Mouse (Mus musculus) limb, embryonic 10.5 days (tissue): ENCODE data around the gene Pdgfd. TPM values are rescaled to one million over a fixed set of nuclear protein-coding genes. Genes with fewer than 3 reads are reported as not detected.

ENCODE experiments used
- DNase-seq: peaks from one replicate; pipeline ENCODE4 v3.0.0-alpha.2; 2017; ENCODE audit warnings: low spot score
- H3K27ac ChIP-seq: fragments of 300-500 bp; sonication (generic); 2 replicates; pipeline ENCODE4 v1.5.1; 2016; ENCODE audit warnings: mild to moderate bottlenecking
- H3K27me3 ChIP-seq: fragments of 300-500 bp; sonication (generic); 2 replicates; pipeline ENCODE4 v1.6.1; 2016; ENCODE audit warnings: low read depth, mild to moderate bottlenecking; ENCODE audit not compliant: poor library complexity, severe bottlenecking
- H3K36me3 ChIP-seq: fragments of 300-500 bp; sonication (generic); 2 replicates; pipeline ENCODE4 v1.6.1; 2016; ENCODE audit warnings: mild to moderate bottlenecking, moderate library complexity
- H3K4me1 ChIP-seq: fragments of 300-500 bp; sonication (generic); 2 replicates; pipeline ENCODE4 v1.6.1; 2016
- H3K4me3 ChIP-seq: fragments of 300-500 bp; sonication (generic); 2 replicates; pipeline ENCODE4 v1.5.1; 2016; ENCODE audit warnings: mild to moderate bottlenecking, moderate library complexity
- H3K9me3 ChIP-seq: fragments of 300-500 bp; sonication (generic); replicated peaks from 2 replicates; pipeline ENCODE4 v1.6.1; 2016; ENCODE audit warnings: mild to moderate bottlenecking
- WGBS: fragments of 180-500 bp; shearing (Covaris S2); methylation state at CpG from one replicate; pipeline ENCODE4 v1.1.7; 2016; 5-methylcytosine and 5-hydroxymethylcytosine counted together
- polyA plus RNA-seq: library from polyadenylated mRNA; unstranded; fragments of >200 nt; fragmentation: Nextera tagmentation; extraction: Ambion mirVana; gene quantifications from 2 replicates; pipeline ENCODE4 v1.2.1, GENCODE M21; 2016

Pdgfd gene
- polyA plus RNA-seq, 1 experiment from 2014 or later: 3.2 TPM

- no peaks in the 10 kb centered on the region for H3K9me3 ChIP-seq
- H3K4me1 ChIP-seq: no peaks in the 10 kb centered on the region
- no peaks in the 10 kb centered on the region for H3K27me3 ChIP-seq
- no peak overlapping the region for H3K27ac ChIP-seq
- no peak overlapping the region for H3K4me3 ChIP-seq
- no peaks in the 10 kb centered on the region for H3K36me3 ChIP-seq
- no peak for DNase-seq
These were observed 88.7 kb downstream of the Pdgfd start for GRCm38 (mm10) chr9:6257072-6257471.

GRCm38 (mm10) chr9:6264820-6265219 is 96.4 kb downstream of the Pdgfd start:
- Histone ChIP-seq H3K4me1 (no peaks in the 10 kb centered on the region), H3K4me3 (no peak overlapping the region), H3K27ac (no peak overlapping the region), H3K9me3 (no peaks in the 10 kb centered on the region), H3K36me3 (no peaks in the 10 kb centered on the region), H3K27me3 (no peaks in the 10 kb centered on the region)
- WGBS: 81% methylated on average over 2 of the region's 2 CpGs
- DNase-seq: no peak

DNA sequence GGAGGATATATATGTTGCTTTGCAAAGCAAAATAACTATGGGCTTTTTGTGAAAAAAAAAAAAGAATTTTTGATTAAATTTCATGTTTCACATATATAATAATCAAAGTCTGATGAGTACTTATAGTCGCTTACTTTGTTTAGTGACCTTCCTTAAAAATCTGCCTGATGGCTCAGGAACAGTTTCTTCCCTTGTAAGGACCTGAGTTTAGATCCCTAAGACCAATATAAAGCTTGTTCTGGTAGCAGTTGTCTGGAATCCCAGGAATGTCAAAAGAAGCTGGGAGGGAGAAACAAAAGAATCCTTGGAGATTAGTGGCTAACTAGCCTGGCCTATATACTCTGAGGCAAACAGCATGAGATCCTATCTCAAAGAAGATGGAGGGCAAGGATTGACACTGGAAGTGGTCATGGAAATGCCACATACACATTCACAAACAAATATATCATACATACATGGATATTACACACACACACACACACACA is 101.5 kb downstream of the Pdgfd start, which contains the start of gene Ddi1:
Ddi1 (minus strand) TSS at position 51 of the 485 bp plus-strand sequence.
- H3K4me1 ChIP-seq: no peaks in the 10 kb centered on the region
- WGBS: 79% methylated on average over 1 of the region's 1 CpGs
- no peaks in the 10 kb centered on the region for H3K9me3 ChIP-seq
- H3K36me3 ChIP-seq: no peaks in the 10 kb centered on the region
- no peaks in the 10 kb centered on the region for H3K27me3 ChIP-seq
- DNase-seq: no peak
- H3K27ac ChIP-seq: no peak within 1 kb of the TSS
- H3K4me3 ChIP-seq: no peak within 1 kb of the TSS

DNA sequence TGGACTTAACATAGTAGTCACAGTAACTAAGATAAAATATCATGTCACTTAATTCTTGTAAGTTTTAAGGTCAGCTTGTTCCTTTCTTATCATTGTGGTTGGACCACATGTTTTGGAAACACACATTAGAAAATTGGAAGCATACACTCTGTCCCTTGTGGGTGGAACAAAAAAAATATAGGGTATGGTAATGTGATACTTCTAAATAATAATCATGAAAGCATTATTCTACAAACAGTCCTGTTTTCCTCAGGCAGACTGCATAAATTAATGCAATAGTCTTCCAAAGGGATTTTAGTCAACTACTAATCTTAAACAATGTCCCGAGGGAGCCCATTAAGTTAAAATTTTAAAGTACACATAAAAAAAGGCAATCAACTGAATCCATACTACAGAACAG is 108.0 kb downstream of the Pdgfd start:
- no peaks in the 10 kb centered on the region for H3K36me3 ChIP-seq
- 81% methylated on average over 1 of the region's 1 CpGs for WGBS
- H3K4me1 ChIP-seq: no peaks in the 10 kb centered on the region
- H3K9me3 ChIP-seq: no peaks in the 10 kb centered on the region
- no peak overlapping the region for H3K4me3 ChIP-seq
- H3K27ac ChIP-seq: no peak overlapping the region
- no peak for DNase-seq
- H3K27me3 ChIP-seq: no peaks in the 10 kb centered on the region

- no peak overlapping the region for H3K4me3 ChIP-seq
- no peaks in the 10 kb centered on the region for H3K36me3 ChIP-seq
- H3K27me3 ChIP-seq: no peaks in the 10 kb centered on the region
- no peak for DNase-seq
- no peaks in the 10 kb centered on the region for H3K4me1 ChIP-seq
- no peak overlapping the region for H3K27ac ChIP-seq
- H3K9me3 ChIP-seq: no peaks in the 10 kb centered on the region
These were observed 109.1 kb downstream of the Pdgfd start for GRCm38 (mm10) chr9:6277526-6277925.

DNA sequence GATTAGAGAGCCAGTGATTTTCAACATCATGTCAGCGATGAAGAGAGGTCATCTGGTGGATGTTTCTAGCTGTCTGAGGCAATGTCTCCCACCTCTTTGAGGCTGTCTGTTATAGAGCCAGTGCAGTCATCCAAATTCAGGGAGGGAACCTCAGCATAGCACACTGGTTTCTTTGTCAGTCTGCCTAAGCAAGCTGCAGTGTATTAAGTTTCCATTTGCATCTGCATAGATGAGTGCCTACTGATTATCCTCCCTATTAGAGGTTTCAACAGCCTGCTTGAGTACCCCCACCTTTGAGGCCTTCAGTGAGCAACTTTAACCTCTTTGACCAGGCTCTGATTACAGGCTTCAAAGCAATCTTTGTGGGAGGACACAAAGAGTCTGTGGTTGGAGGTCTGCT is 118.4 kb downstream of the Pdgfd start:
- no peak for DNase-seq
- Histone ChIP-seq H3K27ac (no peak overlapping the region), H3K4me1 (no peaks in the 10 kb centered on the region), H3K36me3 (no peaks in the 10 kb centered on the region), H3K9me3 (no peaks in the 10 kb centered on the region), H3K4me3 (no peak overlapping the region), H3K27me3 (no peaks in the 10 kb centered on the region)
- 57% methylated on average over 1 of the region's 1 CpGs for WGBS

DNA sequence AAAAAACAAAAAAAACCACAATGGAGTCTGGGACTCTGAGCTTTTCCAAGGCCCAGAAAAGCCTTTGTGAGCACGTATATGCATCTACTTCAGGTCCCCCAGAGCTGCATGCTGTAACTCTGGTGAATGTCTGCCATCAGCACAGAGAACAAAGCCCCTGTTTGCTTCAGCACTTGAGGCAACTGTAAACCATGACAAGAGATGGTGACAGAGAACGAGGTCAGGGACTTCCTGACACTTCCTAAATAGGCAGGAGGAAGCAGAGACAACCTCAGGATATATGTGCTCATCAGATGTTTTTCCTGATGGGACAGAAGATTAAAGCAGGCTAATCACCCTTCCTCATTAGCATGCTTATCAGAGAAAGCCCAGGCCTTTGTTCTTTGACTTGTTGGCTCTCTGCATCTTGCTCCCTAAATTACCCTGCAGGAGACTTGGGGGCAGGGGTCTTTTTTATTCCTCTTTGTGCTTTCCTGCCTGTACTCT is 120.9 kb downstream of the Pdgfd start:
- Histone ChIP-seq H3K4me3 (no peak overlapping the region), H3K36me3 (no peaks in the 10 kb centered on the region), H3K27me3 (no peaks in the 10 kb centered on the region), H3K27ac (no peak overlapping the region), H3K4me1 (no peaks in the 10 kb centered on the region), H3K9me3 (no peaks in the 10 kb centered on the region)
- DNase-seq: no peak
- 4% methylated on average over 2 of the region's 2 CpGs for WGBS

GRCm38 (mm10) chr9:6298547-6298946 is 130.2 kb downstream of the Pdgfd start:
- Histone ChIP-seq H3K4me3 (no peak overlapping the region), H3K4me1 (no peaks in the 10 kb centered on the region), H3K27me3 (no peaks in the 10 kb centered on the region), H3K27ac (no peak overlapping the region), H3K9me3 (no peaks in the 10 kb centered on the region), H3K36me3 (no peaks in the 10 kb centered on the region)
- DNase-seq: no peak
- 83% methylated on average over 2 of the region's 2 CpGs for WGBS

DNA sequence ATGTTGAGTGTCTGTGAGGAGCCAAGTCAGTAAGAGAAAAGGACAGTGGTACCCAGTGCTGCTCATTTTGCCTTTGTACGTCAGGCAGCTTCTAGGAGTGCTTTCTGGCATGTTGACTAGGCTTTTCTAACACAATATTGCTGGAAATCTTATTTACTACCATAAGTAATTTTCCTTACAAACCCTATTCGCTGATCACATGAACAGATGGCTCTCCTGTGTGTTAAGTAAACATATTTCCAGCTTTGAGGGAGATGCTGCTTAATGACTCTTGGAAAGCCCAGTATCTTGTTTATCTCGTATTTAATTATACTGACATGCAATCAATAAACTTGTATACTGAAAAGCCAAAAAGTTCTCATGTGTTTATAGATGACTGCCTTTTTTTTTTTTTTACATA is 133.7 kb downstream of the Pdgfd start:
- Histone ChIP-seq H3K4me1 (no peaks in the 10 kb centered on the region), H3K36me3 (no peaks in the 10 kb centered on the region), H3K27ac (no peak overlapping the region), H3K9me3 (no peaks in the 10 kb centered on the region), H3K4me3 (no peak overlapping the region), H3K27me3 (no peaks in the 10 kb centered on the region)
- DNase-seq: no peak
- 81% methylated on average over 3 of the region's 3 CpGs for WGBS

GRCm38 (mm10) chr9:6304590-6304989 is 136.2 kb downstream of the Pdgfd start:
- H3K36me3 ChIP-seq: no peaks in the 10 kb centered on the region
- H3K4me1 ChIP-seq: no peaks in the 10 kb centered on the region
- no peak overlapping the region for H3K4me3 ChIP-seq
- no peaks in the 10 kb centered on the region for H3K27me3 ChIP-seq
- H3K27ac ChIP-seq: no peak overlapping the region
- no peak for DNase-seq
- H3K9me3 ChIP-seq: no peaks in the 10 kb centered on the region
- 90% methylated on average over 3 of the region's 3 CpGs for WGBS

DNA sequence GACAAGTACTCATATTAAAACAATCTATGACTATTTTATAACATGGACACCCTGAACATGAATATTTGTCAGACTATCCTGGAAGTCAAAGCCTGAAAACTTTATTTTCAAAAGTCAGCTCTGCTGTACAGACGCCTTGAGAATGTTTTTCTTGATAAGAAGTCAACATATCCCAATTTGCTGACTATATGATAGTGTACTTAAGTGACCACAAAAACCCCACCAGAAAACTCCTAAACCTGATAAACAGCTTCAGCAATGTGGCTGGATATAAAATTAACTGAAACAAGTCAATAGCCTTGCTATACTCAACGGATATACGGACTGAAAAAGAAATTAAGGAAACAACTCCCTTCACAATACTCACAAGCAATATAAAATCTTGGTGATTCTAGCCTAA is 137.5 kb downstream of the Pdgfd start:
- no peaks in the 10 kb centered on the region for H3K9me3 ChIP-seq
- 92% methylated on average over 3 of the region's 3 CpGs for WGBS

GRCm38 (mm10) chr9:6317114-6317513 is 148.7 kb downstream of the Pdgfd start:
- no peaks in the 10 kb centered on the region for H3K4me1 ChIP-seq
- H3K27me3 ChIP-seq: no peaks in the 10 kb centered on the region
- 90% methylated on average over 1 of the region's 1 CpGs for WGBS
- H3K9me3 ChIP-seq: no peaks in the 10 kb centered on the region
- H3K27ac ChIP-seq: no peak overlapping the region
- DNase-seq: no peak
- no peak overlapping the region for H3K4me3 ChIP-seq
- no peaks in the 10 kb centered on the region for H3K36me3 ChIP-seq

More for the DNA sequence above, 137.5 kb downstream of the Pdgfd start:
- no peaks in the 10 kb centered on the region for H3K27me3 ChIP-seq
- no peaks in the 10 kb centered on the region for H3K4me1 ChIP-seq
- H3K27ac ChIP-seq: no peak overlapping the region
- no peak for DNase-seq
- no peaks in the 10 kb centered on the region for H3K36me3 ChIP-seq
- H3K4me3 ChIP-seq: no peak overlapping the region

GRCm38 (mm10) chr9:6325408-6325807 is 157.0 kb downstream of the Pdgfd start:
- H3K9me3 ChIP-seq: no peaks in the 10 kb centered on the region
- H3K27ac ChIP-seq: no peak overlapping the region
- WGBS: 85% methylated on average over 2 of the region's 2 CpGs
- H3K36me3 ChIP-seq: no peaks in the 10 kb centered on the region
- no peak overlapping the region for H3K4me3 ChIP-seq
- H3K4me1 ChIP-seq: no peaks in the 10 kb centered on the region
- H3K27me3 ChIP-seq: no peaks in the 10 kb centered on the region
- no peak for DNase-seq

- Histone ChIP-seq H3K27ac (no peak overlapping the region), H3K9me3 (no peaks in the 10 kb centered on the region), H3K4me3 (no peak overlapping the region), H3K4me1 (no peaks in the 10 kb centered on the region), H3K36me3 (no peaks in the 10 kb centered on the region), H3K27me3 (no peaks in the 10 kb centered on the region)
- no peak for DNase-seq
- 79% methylated on average over 1 of the region's 1 CpGs for WGBS
These were observed 165.1 kb downstream of the Pdgfd start for GRCm38 (mm10) chr9:6333499-6333898.
